Mouse (Mus musculus) retina, embryonic 14.5 days (tissue): Measurements from ENCODE around the gene 1700012B07Rik.

ENCODE experiments used
- DNase-seq: peaks from one replicate; pipeline ENCODE4 v3.0.0-alpha.2; 2015; ENCODE audit warnings: low spot score

The 1700012B07Rik gene

DNA sequence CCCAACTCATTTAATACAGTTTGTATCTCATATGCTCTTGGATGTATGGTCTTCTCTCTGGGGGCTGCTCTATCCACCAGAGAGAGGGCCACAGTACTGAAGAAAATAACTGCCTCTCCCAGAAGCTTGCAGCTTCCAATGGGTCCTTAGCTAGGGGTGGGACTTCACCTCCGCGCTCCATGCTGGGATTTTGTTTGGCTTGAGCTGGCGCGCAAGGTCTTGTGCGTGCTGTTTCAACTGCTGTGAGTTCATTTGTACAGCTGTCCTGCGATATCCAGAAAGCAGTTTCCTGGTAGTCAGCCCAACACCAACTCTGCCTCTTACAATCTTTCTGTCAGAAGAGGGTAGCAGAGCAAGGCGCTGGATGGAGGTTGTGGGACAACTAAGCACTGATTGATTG is 18.5 kb upstream of the 1700012B07Rik start:
- DNase-seq: no peak

DNA sequence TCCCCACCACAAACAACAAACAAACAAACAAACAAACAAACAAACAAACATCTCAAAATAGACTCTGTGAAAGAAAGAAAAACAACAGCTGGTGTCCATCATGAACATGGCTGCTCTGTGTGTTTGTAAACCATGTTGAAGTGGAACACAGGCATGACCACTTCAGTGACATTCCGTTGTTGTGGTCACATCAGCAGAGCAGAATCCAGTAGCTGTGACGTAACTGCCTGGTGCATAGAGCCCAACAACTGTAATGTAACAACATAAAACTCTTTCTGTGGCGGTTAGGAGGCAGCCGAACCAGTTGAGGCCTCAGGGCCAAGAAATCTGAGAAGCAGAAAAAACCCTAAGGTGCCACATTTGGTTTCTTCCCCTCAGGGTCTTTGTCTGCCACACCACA is 17.8 kb upstream of the 1700012B07Rik start:
- no peak for DNase-seq

DNA sequence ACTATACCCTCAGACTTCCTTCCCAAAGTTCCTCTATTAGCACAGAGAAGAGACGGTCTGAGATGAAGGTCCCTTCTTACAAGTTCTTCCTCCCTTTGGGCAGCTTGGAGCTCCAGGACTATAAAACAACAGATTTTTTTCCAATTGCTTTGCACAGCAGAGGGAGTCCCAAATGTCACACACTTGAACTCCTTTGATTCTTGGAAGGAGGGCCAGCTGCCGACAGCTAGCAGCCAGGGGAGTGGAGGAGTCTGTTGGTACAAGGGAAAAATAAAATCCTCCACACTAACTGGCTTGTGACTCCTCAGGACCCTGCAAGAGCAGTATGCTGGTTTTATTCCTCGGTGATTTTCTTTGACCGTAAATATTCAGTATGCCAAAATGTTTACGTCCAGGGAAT is 16.6 kb upstream of the 1700012B07Rik start:
- DNase-seq: no peak

DNA sequence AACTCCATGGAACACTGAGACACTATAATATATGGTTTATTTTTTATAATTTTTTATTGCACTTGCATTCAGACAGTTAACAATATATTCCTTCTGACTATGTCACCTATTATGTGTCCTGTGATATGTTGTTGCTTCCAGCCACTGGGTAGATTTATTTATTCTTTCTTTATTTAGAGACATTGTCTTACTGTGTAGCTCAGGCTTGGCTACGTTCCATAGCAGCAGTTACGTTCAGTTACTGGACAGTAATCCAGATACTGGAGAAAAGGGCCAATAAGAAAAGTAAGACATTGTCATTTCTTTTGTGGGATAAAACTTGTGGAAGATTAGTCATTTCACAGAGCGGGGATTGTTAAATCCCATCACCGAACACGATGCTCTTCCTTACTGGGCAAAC is 2.5 kb upstream of the 1700012B07Rik start:
- no peak for DNase-seq

DNA sequence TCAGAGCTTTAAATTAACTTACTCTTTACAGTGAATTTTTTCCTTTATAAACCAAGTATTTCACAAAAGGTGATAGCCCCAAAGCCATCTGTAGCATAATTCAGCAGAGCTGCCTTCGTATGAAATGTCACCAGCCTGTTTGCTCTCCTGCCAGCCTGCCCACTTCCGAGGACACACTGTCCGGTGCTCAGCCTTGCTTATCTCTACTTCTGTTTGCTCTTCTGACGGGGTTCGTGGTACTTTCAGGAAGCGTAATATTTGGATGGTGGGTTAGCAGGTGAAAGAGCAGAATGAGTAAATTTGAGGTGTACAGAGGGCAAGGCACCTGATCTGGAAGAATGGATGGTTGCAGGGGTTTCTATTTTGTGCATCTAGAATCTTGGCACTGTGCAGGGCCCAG is 5.6 kb downstream of the 1700012B07Rik start:
- DNase-seq: no peak

DNA sequence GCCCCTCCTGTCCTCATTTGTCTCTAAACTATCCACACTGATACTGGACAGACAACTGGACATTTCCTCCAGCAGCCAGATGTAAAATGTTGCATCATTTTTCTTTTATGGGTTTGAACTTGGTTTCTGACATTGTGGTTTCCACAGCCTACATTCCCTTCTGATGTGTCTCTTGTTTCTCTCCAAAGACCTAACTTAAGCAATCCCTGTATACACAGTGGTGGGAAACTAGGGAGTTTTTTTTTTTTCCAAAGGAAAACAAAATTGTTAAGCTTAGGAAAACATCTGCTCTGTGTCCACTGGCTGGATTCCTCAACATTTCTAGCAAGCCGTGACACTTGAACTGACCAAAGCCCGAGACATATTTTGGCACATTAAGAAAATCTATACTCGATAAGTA is 10.4 kb downstream of the 1700012B07Rik start:
- no peak for DNase-seq

DNA sequence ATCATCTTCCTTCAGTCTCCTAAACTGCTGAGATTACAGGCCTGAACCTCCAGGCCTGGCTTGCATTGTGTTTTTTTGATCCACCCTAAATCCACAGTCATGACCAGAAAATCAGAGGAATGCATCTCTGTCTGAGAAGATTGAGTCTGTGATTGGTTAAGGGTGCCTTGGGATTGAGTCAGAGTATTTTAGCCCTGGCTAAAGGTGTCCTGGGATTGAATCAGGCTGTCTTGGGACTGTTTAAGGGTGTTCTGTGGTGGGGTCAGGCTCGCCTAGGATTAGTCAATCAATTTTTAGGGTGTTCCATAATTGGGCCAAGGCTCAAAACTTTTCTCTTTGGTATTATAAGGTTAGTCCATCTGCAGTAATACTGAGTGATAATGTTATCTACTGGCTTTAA is 10.9 kb downstream of the 1700012B07Rik start:
- no peak for DNase-seq

DNA sequence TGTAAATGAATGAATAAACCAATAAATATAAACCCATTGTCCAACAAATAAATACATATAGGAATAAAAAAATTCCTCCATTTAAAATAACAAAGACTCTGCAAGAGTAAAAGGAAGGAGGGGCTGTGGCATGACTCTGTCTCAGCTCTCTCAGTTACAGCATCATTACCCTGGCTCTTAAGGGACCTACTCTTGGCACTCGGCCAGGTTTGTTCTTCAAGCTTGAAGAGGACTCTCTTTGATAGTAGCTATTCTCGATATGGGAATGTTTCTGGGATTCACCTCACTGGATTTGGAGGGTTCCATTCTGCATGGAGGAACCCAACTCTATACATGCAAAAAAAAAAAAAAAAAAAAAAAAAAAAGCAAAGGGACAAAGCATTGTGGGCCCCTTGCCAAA is 16.1 kb downstream of the 1700012B07Rik start:
- no peak for DNase-seq

DNA sequence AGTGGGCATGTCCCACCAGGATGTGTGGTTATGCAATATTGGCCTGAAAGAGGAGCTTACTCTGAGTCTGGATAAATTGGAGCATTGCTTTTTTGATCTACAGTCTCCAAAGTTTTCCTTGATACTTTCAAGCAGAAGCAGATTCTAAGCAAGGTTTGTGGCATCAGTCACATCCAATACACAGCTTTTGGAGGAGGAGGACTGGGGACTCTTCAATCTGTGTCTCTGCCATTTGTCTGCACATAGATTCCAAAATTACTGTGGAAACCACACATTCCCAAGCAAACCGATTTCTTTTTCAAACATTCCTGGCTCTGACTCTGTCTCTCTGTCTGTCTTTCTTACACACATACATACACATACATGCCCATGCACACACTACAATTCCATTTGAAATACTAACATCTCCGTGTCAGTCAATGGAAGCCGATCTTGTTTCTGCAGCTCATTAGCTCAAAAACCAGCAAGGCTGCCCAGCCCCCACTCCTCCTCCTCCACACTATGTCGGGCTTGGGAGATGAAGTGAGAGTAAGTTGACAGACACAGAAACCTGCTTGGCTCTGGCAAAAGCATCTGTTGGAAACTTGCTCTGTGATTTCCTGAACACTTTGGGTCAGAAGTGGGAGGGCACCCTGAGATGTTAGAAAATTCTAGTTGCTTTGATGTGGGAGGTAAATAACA is 18.5 kb downstream of the 1700012B07Rik start:
- no peak for DNase-seq

DNA sequence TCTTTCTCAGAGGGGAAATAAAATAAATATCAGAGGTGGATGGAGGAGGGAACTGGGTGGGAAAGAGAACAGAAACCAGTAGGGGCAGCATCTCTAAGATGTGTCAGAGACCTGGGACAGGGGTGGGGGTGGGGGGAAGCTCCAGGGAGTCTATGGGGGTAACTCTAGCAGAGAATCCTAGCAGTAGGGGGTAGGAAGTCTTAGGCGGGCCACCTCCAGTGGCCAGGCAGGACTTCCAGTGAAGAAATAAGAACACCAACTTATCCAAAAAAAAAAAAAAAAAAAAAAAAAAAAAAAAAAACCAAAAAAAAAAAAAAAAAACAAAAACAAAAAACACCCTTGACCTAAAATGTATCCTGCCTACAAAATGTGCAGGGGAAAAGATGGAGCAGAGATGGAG is 26.3 kb downstream of the 1700012B07Rik start:
- no peak for DNase-seq

DNA sequence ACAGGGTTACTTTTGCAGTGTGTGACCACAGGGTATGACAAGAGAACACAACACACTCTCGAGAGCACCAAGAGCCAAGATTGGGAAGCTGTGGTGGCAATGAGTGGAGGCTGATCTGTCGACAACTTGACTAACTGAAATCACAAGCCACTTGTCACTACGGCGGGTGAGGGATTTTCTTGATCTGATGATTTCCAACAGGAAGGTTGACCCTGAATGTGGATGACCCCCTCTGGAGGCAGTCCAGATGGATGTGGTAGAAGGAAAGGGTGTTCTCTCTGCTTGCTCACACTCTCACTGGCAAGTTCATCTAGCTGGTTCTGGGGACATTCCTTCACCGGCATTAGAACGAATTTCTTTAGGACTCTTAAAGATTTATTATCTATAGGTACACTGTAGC is 30.3 kb downstream of the 1700012B07Rik start:
- no peak for DNase-seq

DNA sequence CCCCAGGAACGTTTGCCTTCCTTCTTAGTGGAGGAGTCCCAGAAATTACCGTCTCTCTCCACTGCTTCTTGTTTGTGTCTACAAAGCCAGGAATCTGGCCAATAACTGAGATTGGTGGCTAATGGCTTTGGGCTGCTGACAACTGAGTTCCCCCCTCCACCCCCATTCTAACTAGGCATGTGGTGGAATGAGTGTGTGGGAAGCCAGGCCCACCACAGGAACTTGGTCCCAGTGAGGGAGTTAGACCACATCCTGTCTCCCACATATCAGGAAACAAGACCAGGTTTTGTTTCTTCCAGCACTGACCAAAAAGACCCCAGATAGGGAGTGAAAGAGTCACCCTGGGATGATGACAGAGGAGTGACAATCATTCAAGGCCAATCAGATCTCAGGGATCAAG is 32.3 kb downstream of the 1700012B07Rik start:
- DNase-seq: no peak

DNA sequence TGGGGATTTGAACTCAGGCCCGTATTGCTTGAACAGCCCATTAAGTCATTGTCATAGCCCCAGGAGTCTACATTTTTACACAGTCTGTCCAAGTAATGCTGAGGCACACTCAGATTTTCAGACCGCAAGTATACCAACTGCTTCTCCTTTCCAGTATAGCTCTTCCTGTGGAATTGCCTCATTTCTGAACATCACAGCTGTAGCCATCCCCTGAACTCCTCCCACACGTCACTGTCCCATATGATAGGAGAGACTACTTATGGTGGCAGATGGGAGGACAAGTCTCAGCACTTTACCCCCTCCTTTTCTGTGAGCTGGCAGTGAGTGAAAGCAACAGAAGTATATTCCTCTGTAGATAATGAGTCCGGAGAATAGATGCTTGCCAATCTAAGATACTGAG is 34.3 kb downstream of the 1700012B07Rik start:
- DNase-seq: no peak

DNA sequence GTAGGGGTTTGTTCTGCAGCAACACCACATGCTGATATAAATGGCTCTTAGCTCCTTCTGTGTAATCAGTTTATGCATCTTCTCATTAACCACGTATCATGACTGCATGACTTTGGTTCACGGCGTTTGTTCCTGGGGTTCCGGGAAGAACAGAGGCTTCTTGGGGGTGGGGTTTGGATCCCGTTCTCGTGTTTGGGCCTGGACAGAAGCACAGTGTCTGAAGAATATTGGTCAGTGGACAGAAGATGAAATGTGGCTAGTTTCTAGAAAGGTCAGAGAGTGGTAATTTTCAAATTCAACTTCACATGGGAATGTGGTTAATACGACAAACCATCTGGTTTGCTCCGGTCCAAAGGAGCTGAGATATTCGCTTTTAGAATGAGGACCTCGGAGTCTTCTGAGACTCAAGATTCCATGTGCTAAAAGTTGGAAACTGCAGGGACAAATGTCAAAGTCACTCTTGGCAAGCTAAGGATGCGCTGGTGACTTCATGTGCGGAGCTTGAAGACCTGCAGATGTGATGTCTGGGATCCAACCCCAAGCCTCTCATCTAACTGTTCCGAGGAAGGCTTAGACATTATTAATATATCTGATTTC is 35.3 kb downstream of the 1700012B07Rik start:
- DNase-seq: no peak

DNA sequence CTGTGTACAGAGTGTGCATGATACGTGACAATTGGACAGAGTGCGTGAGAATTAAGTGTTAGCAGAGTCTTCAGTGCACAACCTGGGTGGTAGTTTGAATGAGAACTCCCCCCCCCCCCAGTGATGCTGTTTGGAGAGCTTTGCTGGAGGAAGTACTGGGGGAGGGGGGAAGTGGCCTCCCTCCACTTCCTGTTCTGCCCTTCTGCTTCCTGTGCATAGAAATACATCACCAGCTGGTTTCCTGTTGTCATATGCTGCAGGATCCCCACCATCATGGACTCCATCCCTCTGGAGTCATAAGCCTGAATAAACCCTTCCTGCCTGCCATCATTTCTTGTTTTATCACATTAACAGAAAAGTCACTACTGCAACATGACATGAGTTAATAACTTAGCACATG is 35.9 kb downstream of the 1700012B07Rik start:
- DNase-seq: no peak

DNA sequence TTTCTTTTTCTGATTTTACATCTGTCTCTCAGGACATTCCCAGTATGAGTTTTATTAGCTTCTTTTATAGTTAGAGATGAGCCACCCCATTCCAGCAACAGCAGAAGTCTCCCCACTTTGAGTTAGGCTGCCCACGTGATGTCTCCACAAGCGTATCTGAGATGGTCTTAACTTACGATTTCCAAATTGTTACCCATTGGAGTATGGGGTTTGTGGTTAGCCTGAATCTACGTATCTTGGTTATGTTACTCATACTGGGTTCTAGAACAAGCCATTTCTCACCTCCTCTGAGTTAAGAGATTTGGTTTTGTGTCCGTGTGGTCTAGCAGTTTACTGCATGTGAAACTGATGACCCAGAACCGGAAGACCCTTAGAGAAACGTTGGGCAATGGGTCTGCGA is 37.6 kb downstream of the 1700012B07Rik start:
- DNase-seq: no peak

DNA sequence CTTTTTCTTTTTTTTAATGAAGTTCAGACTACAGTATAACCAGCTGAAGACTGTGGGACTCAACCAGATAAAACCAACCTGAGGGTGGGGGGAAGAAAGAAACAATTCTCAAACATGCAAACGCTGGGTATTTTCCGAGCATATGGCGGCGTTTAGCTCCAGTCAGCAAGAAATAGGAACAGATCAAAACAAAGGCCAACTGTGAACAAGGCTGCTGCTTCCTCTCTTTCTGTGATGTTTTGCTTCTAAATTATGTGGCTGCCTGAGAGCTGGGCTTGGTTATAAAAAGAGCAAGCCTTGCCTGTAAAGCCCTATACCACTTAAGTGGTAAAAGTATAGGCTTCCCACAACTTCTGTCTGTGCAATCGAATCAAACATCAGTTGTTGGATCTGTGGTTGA is 42.5 kb downstream of the 1700012B07Rik start:
- DNase-seq: no peak

DNA sequence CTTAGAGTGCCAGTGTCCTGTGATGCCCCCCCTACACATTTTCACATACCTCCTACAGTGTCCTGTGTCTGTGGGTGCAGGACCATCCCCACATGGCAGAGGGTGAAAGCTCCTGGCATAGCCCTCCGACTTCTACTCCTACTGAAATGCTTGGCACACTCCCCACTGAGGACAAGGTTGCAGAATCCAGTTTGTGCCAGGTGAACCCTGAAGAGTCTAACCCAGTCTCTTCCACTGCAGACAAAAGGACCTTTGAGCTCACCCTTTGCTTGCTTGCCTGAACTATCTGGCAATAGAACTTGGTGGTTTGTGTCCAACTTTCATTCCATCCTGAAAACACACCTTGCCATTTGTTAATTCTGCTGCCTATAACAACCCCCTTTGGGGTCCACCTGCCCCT is 56.5 kb downstream of the 1700012B07Rik start:
- no peak for DNase-seq

DNA sequence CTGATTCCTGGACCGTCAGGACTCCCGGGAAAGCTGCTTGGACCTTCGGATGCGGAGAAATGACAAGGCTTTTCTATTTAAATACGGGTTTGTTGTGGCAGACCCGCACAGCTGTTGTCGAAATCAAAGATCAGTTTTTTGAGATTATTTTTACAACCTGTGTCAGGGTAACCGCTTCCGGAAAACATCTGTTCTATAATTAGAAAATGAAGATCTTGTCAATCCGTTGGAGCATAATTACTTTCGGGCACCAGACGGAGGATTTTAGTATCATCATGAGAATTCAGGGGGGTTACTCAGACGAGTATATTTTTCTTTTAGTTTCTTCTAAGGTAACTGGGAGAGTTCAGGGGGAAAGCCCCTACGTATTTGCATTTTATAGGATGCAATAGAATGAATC is 57.7 kb downstream of the 1700012B07Rik start:
- no peak for DNase-seq

DNA sequence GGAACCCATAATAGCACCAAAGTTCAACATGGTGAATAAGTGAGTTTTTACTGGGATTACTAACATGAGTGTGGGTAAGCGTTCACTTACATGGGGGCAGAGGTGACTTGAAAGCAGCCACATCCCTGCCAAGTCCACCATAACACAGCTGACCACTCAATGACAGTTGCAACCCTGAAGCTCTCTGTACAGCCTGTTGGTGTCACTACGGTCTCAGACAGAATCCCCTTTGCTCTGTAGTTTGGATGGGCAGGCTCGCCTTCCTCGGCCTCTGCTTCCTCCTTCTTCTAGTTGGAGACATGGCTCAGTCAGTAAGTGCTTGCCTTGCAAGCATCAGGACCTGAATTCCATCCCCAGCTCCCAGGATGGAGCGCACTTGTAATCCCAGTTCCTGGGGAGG is 58.8 kb downstream of the 1700012B07Rik start:
- DNase-seq: no peak

DNA sequence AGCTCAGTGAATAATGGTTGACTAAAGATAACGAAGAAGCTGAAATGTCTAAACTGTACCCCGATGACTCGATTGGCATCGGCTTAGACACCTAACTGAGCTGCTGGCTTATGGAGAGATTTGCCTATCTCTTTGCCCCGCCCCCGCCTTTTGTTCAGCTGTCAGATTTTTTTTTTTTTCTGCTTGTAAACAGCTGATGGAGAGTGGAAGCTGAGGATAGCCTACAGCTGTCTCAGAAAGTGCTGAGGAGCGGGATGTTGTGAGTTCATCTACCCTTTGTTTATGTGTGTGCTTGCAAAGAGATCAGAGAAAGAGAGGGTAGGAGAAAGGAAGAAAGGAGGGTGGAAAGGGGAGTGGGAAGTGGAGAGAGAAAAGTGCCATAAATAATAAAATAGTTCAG is 67.8 kb downstream of the 1700012B07Rik start:
- no peak for DNase-seq

DNA sequence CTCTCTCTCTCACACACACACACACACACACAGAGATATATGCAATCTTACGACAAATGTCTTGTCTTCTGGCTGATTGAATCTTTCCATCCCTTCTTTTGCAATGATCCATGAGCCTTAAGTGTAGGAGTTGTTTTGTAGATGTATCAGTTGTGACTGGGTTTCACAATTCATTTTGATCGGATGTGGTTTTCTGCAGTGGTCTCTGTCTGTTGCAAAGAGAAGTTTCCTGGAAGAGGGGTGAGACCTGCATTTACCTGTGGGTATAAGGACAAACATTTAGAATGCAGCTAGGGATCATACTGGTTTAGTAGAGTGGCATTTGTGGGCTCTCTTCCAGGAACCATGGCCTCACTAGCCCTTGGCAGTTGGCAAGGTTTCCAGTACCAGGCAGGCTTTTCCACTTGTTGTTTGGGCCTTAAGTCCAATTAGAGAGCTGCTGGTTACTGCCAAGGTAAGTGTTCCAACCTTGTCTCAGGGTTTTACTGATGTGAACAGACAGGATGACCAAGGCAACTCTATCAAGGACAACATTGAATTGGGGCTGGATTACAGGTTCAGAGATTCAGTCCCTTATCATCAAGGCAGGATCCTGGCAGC is 69.1 kb downstream of the 1700012B07Rik start:
- DNase-seq: no peak

DNA sequence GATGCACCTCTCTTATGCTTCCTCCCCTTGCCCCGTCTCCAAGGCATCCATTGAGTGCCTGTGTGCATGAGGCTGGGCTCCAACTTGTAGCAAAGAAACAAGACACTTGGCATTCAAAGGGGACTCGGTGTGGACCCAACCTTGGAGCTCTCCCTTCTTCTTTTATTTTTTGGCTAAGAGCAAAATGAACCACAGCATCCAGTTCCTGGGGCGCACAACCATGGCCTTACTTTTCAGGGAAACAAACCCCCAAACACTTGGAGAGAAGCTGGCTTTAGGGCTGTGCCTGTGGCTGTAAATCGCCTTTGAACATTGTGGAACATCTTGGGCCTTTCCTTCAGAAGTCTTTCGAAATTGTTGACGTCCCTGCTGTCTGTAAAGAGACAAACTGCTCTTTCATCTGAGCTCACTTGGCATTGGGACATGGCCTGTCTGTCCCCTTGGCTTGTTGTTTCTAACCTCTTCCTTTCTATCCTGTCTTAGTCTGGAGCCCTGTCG is 73.7 kb downstream of the 1700012B07Rik start:
- no peak for DNase-seq
